Mouse (Mus musculus): ENCODE measurements around the gene Nmral1. TPM values are rescaled to one million over a fixed set of nuclear protein-coding genes. Genes with fewer than 3 reads are reported as not detected.
A peak's percentile ranks its signal among the peaks of the same experiment; 100 is the strongest.
"Not testable (repeated sequence)": the region's sequence is repeated elsewhere in the genome, so short reads cannot be mapped to it uniquely, and the experiment has no call there.

Nmral1 gene
- polyA plus RNA-seq, 1 experiment from 2014 or later: 54.5 TPM

DNA sequence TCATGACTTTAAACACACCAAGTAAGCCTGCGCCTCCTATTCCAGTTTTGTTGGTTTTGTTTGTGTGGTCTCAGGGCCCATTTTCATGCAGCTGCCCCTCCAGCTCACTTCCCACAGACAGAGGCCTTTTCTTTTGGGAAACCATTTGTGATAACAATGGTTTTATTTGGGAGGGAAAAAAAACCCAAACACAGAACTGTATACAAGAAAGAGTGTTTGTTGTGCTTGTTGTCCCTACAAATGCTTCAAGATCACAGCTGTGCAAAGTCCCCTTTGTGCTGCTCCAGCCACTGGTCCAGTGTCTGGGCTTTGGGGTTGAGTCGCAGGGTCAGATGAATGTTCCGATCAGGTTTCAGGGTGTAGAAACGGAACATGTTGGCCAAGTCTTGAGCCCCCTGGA, 8.0 kb downstream of the Nmral1 start:
- no peak for ATAC-seq (ENCODE audit: insufficient number of reproducible peaks, low FRiP score, low TSS enrichment, low read depth)
- no peak overlapping the region for H3K27ac ChIP-seq
- H3K4me3 ChIP-seq: no peak overlapping the region
- H3K4me2 ChIP-seq: no peak overlapping the region
- over 99% methylated on average over 4 of the region's 4 CpGs for WGBS
- no peaks in the 10 kb centered on the region for H3K4me1 ChIP-seq
- no peaks in the 10 kb centered on the region for H3K9me3 ChIP-seq
- no peak overlapping the region for H3K9ac ChIP-seq
- H3K27me3 ChIP-seq: no peaks in the 10 kb centered on the region
- peaks cover 94% of the 10 kb centered on the region for H3K36me3 ChIP-seq

DNA sequence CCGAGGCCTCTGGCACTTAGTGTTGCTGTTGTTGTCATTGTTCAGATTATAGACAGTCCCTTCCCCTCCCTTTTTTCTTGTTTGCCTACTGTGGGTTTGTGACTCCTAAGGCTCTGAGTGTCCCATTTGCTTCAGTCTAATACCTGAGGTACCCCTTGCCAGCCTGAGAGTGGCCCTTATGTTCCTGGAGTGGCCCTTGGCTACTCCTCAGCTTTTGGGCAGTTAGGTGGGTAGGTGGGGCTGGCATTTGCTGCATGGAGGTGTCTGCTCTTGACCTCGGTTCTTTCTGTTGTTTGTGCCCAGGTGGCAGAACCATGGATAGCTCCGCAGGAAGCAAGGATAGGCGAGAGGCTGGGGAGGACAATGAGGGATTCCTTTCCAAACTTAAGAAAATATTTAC, 13.6 kb downstream of the Nmral1 start:
- Histone ChIP-seq H3K27ac (no peak overlapping the region), H3K4me2 (no peak overlapping the region), H3K9ac (no peak overlapping the region), H3K27me3 (no peaks in the 10 kb centered on the region), H3K4me3 (no peak overlapping the region), H3K4me1 (no peaks in the 10 kb centered on the region), H3K9me3 (no peaks in the 10 kb centered on the region), H3K36me3 (peaks cover 93% of the 10 kb centered on the region)
- ATAC-seq (ENCODE audit: insufficient number of reproducible peaks, low FRiP score, low TSS enrichment, low read depth): no peak
- WGBS: 67% methylated on average over 4 of the region's 4 CpGs

DNA sequence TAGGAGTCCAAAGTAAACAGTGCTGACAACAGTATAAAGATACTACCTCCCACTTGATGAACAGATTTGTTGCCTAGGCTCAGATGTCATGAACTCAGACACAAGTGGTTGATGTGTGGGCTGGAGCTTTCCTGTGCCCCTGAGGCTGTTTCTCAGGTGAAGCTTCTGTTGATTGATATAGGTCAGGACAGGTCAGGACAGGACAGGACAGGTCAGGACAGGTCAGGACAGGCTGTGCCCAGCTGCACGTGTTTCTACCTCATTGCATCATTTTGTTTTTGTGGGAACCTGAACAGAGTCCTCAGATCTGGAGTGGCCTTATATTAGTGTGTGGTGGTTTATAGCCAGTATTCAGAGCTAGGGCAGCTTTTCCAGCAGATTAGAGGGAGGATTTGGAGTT, 16.5 kb downstream of the Nmral1 start:
- no peak overlapping the region for H3K27ac ChIP-seq
- H3K9ac ChIP-seq: no peak overlapping the region
- H3K4me2 ChIP-seq: no peak overlapping the region
- no peaks in the 10 kb centered on the region for H3K9me3 ChIP-seq
- no peak overlapping the region for H3K4me3 ChIP-seq
- WGBS: 62% methylated on average over 1 of the region's 1 CpGs
- no peaks in the 10 kb centered on the region for H3K4me1 ChIP-seq
- H3K27me3 ChIP-seq: no peaks in the 10 kb centered on the region
- ATAC-seq (ENCODE audit: insufficient number of reproducible peaks, low FRiP score, low TSS enrichment, low read depth): no peak
- H3K36me3 ChIP-seq: peaks cover 93% of the 10 kb centered on the region

DNA sequence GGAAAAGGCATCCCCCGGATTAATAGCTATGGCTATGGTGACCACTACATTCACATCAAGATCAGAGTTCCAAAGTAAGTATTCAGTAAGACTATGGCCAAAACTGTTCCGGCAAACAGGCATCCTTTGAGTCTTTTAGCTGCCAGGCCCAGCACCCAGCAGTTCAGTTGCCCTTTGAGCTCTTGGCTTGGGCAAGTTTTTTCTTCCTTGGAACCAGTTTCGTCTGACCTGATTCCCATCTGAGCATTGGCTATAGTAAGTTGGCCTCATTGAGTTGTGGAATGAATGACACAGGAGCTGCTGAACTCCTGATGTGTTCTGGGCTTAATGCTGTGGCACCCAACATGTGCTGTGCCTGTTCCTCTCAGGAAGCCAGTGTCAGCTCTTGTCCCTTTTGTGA, 17.9 kb downstream of the Nmral1 start:
- H3K4me2 ChIP-seq: no peak overlapping the region
- WGBS: 94% methylated on average over 3 of the region's 3 CpGs
- no peak overlapping the region for H3K27ac ChIP-seq
- ATAC-seq (ENCODE audit: insufficient number of reproducible peaks, low FRiP score, low TSS enrichment, low read depth): no peak
- no peak overlapping the region for H3K4me3 ChIP-seq
- H3K27me3 ChIP-seq: no peaks in the 10 kb centered on the region
- H3K36me3 ChIP-seq: peaks cover 95% of the 10 kb centered on the region
- no peak overlapping the region for H3K9ac ChIP-seq
- no peaks in the 10 kb centered on the region for H3K9me3 ChIP-seq
- H3K4me1 ChIP-seq: no peaks in the 10 kb centered on the region

DNA sequence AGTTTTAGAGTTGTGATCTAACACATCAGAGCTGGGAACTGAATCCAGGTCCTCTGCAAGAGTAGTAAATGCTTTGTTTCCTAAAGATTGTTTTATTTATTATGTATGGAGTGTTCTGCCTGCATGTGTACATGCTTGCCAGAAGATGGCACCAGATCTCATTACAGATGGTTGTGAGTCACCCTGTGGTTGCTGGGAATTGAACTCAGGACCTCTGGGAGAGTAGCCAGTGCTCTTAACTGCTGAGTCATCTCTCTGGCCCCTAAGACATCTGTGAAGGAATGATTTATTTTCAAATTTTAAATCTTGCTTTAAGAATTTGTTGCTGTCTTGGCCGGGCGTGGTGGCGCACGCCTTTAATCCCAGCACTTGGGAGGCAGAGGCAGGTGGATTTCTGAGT, 29.8 kb downstream of the Nmral1 start:
- H3K9me3 ChIP-seq; H3K4me2 ChIP-seq; H3K27ac ChIP-seq; H3K4me1 ChIP-seq; ATAC-seq (ENCODE audit: insufficient number of reproducible peaks, low FRiP score, low TSS enrichment, low read depth); H3K9ac ChIP-seq; H3K4me3 ChIP-seq; H3K27me3 ChIP-seq: not testable (repeated sequence)
- 94% methylated on average over 4 of the region's 4 CpGs for WGBS
- H3K36me3 ChIP-seq: peaks cover 67% of the 10 kb centered on the region

DNA sequence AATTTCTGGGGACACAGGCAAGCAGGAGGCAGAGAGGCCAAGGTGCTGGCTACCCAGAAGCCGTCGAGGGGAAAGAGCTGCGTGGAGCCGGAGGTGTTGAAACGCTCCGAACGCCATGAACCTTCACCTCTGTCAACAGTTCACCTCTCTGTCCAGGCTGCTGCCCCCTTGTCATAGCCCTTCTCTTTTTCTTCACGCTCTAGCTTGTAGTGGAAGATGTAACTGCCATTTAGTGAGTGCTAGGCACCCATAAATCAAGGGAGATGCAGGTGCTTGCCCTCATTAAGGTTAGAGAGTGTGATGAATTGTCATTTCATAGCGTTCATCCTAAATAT, 34.7 kb downstream of the Nmral1 start:
- Histone ChIP-seq H3K9ac (peak overlapping the region; percentile 82), H3K9me3 (no peaks in the 10 kb centered on the region), H3K4me3 (peak overlapping the region; percentile 75), H3K4me1 (peaks cover 16% of the 10 kb centered on the region), H3K27ac (peak overlapping the region; percentile 93), H3K27me3 (no peaks in the 10 kb centered on the region), H3K4me2 (peak overlapping the region; percentile 85), H3K36me3 (peaks cover 22% of the 10 kb centered on the region)
- 1% methylated on average over 9 of the region's 9 CpGs for WGBS
- ATAC-seq (ENCODE audit: insufficient number of reproducible peaks, low FRiP score, low TSS enrichment, low read depth): no peak

DNA sequence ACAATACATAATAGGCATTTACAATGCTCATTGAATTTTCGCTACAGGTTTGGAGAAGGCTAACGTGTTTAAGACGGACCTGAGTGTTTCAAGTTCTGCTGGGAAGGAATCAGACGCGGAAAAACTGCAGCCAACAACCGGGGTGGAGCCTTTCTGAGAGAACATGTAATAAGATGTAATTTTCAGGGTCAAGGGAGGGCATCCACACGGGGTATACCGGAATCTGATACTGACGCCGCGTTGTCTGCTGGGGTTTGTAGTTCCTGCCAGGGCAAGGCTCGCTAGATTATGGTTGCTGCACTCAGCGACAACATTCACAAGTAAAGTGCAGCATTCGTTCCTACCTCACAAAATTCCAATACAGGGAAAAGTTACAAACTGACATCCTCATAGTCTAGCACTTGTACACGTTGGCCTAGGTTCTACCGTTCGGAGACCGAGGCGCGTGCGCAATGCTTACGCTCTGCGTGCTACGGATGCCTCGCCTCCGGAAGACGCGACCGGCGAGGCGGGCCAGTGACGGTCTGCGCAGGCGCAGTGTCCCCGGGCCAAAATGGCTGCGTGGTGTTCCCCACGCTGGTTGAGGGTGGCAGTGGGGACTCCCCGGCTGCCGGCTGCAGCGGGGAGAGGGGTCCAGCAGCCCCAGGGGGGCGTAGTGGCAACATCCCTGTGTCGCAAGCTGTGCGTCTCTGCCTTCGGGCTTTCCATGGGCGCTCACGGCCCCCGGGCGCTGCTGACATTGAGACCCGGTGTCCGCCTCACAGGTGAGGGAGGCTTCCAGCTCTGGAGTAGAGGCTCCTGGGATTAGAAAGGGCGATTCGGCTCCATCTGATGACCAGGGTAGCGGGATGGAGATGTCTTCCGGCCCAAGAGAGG, 35.3 kb downstream of the Nmral1 start:
- peak overlapping the region; percentile 75 for H3K4me3 ChIP-seq
- H3K9me3 ChIP-seq: no peaks in the 10 kb centered on the region
- H3K27me3 ChIP-seq: no peaks in the 10 kb centered on the region
- H3K4me2 ChIP-seq: peak overlapping the region; percentile 85
- ATAC-seq (ENCODE audit: insufficient number of reproducible peaks, low FRiP score, low TSS enrichment, low read depth): peak; percentile 88
- peaks cover 22% of the 10 kb centered on the region for H3K4me1 ChIP-seq
- H3K36me3 ChIP-seq: peaks cover 16% of the 10 kb centered on the region
- under 1% methylated on average over 54 of the region's 54 CpGs for WGBS
- H3K27ac ChIP-seq: peak overlapping the region; percentile 93
- H3K9ac ChIP-seq: peak overlapping the region; percentile 82

DNA sequence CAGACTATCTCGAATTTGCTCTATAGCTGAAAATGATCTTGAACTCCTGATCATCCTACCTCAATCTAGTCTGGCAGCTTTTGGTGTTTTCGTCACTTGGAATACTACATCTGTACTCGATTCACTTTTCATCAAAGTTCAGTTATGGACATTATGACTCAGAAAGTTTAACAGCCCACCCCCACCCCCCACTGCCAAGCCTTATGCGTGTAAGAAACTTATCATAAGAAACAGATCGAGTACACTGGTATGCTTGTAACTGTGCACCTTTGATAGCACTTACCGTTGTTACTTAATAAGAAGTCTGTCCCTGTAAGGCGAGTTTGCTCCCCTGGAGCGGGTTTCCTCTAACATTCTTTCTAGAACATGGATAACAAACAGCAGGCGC, 36.0 kb downstream of the Nmral1 start:
- peak overlapping the region; percentile 82; the same call in 1 of the 2 replicates for H3K9ac ChIP-seq
- H3K4me2 ChIP-seq: peak overlapping the region; percentile 85
- WGBS: 19% methylated on average over 9 of the region's 9 CpGs
- no peaks in the 10 kb centered on the region for H3K27me3 ChIP-seq
- no peaks in the 10 kb centered on the region for H3K9me3 ChIP-seq
- peak overlapping the region; percentile 93 for H3K27ac ChIP-seq
- H3K4me1 ChIP-seq: peaks cover 28% of the 10 kb centered on the region
- H3K36me3 ChIP-seq: peaks cover 13% of the 10 kb centered on the region
- ATAC-seq (ENCODE audit: insufficient number of reproducible peaks, low FRiP score, low TSS enrichment, low read depth): no peak
- H3K4me3 ChIP-seq: peak overlapping the region; percentile 75

DNA sequence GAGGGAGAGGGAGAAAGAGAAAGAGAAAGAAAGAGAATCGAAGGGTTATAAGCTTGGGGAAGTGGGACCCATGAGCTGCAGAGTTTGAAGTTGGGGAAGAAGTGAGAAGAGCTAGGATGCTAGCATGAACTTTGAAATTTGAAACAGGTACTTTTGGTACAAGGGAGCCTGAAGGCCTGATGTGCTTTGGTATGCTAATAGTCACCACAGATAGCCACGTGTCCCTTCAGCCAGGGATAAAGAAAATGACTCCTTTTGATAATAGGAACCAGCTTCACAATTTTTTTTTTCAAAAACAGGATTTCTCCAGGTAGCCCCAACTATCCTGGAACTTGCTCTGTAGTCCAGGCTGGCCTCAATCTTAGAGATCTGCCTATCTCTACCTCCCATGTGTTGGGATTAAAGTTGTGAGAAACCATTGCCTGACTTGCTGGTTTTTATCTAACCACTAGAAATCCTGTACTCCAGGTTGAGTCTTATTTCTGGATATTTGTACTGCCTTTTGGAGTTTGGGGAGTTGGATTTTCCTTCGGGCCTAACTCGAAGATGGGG, 36.5 kb downstream of the Nmral1 start:
- ATAC-seq (ENCODE audit: insufficient number of reproducible peaks, low FRiP score, low TSS enrichment, low read depth): no peak
- Histone ChIP-seq H3K4me3 (peak overlapping the region; percentile 75; the same call in 1 of the 2 replicates), H3K4me2 (peak overlapping the region; percentile 85; the same call in 1 of the 2 replicates), H3K4me1 (peaks cover 28% of the 10 kb centered on the region), H3K36me3 (peaks cover 9% of the 10 kb centered on the region), H3K9me3 (no peaks in the 10 kb centered on the region), H3K9ac (no peak overlapping the region), H3K27me3 (no peaks in the 10 kb centered on the region), H3K27ac (peak overlapping the region; percentile 93; the same call in 1 of the 2 replicates)
- 78% methylated on average over 4 of the region's 4 CpGs for WGBS

DNA sequence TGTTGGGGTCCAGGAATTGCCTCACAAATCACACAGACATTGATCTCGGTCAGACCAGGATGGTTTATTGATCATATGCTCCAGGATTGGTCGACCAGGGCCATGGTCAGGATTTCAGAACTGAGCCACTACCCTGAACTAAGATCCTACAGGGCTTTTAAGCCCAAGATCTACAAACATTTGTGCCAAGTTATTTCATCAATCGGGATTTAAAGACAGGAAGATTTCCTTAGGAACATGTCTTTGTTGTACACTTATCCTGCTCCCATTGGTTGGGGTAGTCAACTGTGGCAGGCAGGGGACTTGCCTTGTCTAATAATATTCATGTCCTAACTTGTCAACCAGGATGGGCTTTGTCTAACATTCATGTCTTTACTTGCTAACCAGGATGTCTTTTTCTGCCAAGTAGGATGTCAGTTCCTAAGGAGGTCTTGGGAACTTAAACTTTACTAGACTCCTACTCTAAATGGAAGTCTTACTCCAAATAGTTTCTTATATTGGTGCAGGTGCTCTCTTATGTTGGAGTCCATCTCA, 38.2 kb downstream of the Nmral1 start:
- ATAC-seq (ENCODE audit: insufficient number of reproducible peaks, low FRiP score, low TSS enrichment, low read depth): not testable (repeated sequence)

DNA sequence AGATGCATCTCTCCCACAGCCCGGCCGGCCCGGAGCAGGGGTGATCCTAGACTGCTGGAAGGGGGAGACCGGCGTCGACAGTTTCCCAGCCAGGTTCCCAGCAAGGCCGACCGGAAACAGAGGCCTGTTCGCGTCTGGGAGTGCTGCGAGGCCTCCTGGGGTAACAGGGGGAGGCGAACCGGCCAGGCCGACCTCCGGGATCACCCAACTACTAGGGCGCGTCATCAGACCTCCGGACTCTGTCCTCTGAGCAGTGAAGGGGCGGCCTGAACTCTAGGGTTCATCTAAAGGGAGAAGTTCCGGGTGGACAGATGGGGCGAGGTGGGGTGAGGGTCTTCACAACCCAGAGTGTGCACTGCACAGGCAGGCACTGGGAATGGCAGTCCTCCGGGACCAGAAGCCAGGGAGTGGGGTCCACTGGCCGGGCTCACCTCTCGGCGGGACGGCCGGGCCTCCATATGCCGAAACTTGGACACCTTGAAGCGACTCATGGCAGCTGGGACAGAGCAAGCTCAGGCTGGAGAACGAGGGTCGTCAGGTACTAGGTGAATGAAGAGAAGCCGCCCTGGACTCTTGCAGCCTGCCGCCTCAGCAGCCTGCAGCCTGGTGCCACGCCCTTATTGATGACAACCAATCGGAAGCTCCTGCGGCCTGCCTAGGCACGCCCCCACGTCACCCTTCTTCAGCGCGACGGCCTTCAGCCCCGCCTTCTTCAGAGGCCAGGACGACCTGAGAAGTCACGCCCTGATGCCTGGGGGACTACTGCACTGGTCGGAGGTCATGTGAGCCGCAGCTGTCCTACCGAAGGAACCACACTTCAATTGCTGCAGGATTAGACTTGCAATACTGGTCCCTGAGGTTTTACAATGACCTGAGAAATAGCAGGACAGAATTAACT, 39.8 kb downstream of the Nmral1 start, which contains the start of gene Coro7:
TSS of gene Coro7 (minus strand) at position 657 of the 898 bp plus-strand sequence.
- Histone ChIP-seq H3K4me3 (peak within 1 kb of the TSS; percentile 64), H3K27ac (peak within 1 kb of the TSS; percentile 17; the same call in 1 of the 2 replicates), H3K9ac (peak within 1 kb of the TSS; percentile 61), H3K9me3 (no peaks in the 10 kb centered on the region), H3K4me2 (peak within 1 kb of the TSS; percentile 91), H3K36me3 (peaks cover 22% of the 10 kb centered on the region), H3K4me1 (peaks cover 20% of the 10 kb centered on the region), H3K27me3 (no peaks in the 10 kb centered on the region)
- ATAC-seq (ENCODE audit: insufficient number of reproducible peaks, low FRiP score, low TSS enrichment, low read depth): peak; percentile 87
- under 1% methylated on average over 47 of the region's 47 CpGs for WGBS

More for the DNA sequence above, 38.2 kb downstream of the Nmral1 start:
- not testable (repeated sequence) for H3K27me3 ChIP-seq, H3K9ac ChIP-seq, H3K4me2 ChIP-seq, H3K27ac ChIP-seq, H3K4me3 ChIP-seq, H3K36me3 ChIP-seq, H3K9me3 ChIP-seq
- 83% methylated on average over 3 of the region's 3 CpGs for WGBS
- peaks cover 28% of the 10 kb centered on the region for H3K4me1 ChIP-seq
